Mouse (Mus musculus) liver, embryonic 14.5 days (tissue): ENCODE results near the gene 2410004P03Rik. TPM values are rescaled to one million over a fixed set of nuclear protein-coding genes. Genes with fewer than 3 reads are reported as not detected.

Source experiments
- ATAC-seq: fragments of 200-750 bp; cut with Nextera tagmentation; 2 replicates; pipeline ENCODE4 v1.8.0; 2017; ENCODE audit warnings: moderate number of reproducible peaks, mild to moderate bottlenecking, moderate library complexity; ENCODE audit not compliant: insufficient read depth
- DNase-seq, 3 experiments: peaks; one replicate each; pipeline ENCODE4 v3.0.0-alpha.2; 2012 to 2013; ENCODE audit warnings: low read depth in 3 of 3, low spot score in 3 of 3
- H3K27ac ChIP-seq: fragments of 300-500 bp; sonication (generic); 2 replicates; pipeline ENCODE4 v1.5.1; 2014; ENCODE audit warnings: moderate library complexity, mild to moderate bottlenecking, control low read depth, inconsistent platforms
- H3K27me3 ChIP-seq: fragments of 300-500 bp; sonication (generic); 2 replicates; pipeline ENCODE4 v1.6.1; 2014; ENCODE audit warnings: mild to moderate bottlenecking, low read length, moderate library complexity; ENCODE audit not compliant: control insufficient read depth, insufficient read depth
- H3K36me3 ChIP-seq: fragments of 300-500 bp; sonication (generic); replicated peaks from 2 replicates; pipeline ENCODE4 v1.6.1; 2014; ENCODE audit warnings: low read depth; ENCODE audit not compliant: control insufficient read depth, insufficient read depth
- H3K4me1 ChIP-seq, 2 experiments: fragments of 200-500 bp in 1 of 2; fragments of 300-500 bp in 1 of 2; sonication (generic) in 1 of 2; replicated peaks; 2 replicates each; pipeline ENCODE4 v1.6.1; 2012 to 2014; ENCODE audit warnings: antibody characterized with exemption in 1 of 2, inconsistent platforms in 1 of 2, low read length in 1 of 2; ENCODE audit not compliant: control insufficient read depth in 2 of 2, insufficient read depth in 2 of 2
- H3K4me2 ChIP-seq: fragments of 300-500 bp; sonication (generic); 2 replicates; pipeline ENCODE4 v1.6.1; 2014; ENCODE audit warnings: low read depth, mild to moderate bottlenecking, control low read depth, moderate library complexity
- H3K4me3 ChIP-seq, 2 experiments: fragments of 200-500 bp in 1 of 2; fragments of 300-500 bp in 1 of 2; sonication (generic) in 1 of 2; 2 replicates each; pipeline ENCODE4 v1.5.1; 2012 to 2014; ENCODE audit warnings: low read depth in 2 of 2, low read length in 2 of 2, mild to moderate bottlenecking in 2 of 2, control low read depth in 1 of 2, inconsistent platforms in 1 of 2, moderate library complexity in 1 of 2; ENCODE audit not compliant: insufficient read depth in 1 of 2
- H3K9ac ChIP-seq: fragments of 300-500 bp; sonication (generic); replicated peaks from 2 replicates; pipeline ENCODE4 v1.6.1; 2014; ENCODE audit warnings: mild to moderate bottlenecking, control low read depth, moderate library complexity
- H3K9me3 ChIP-seq: fragments of 300-500 bp; sonication (generic); 2 replicates; pipeline ENCODE4 v1.6.1; 2016; ENCODE audit warnings: low read length, mixed read lengths; ENCODE audit not compliant: control insufficient read depth
- CTCF ChIP-seq: IDR thresholded peaks from 2 replicates; pipeline ENCODE4 v1.5.1; 2016; ENCODE audit warnings: antibody characterized with exemption, low read depth, control low read depth
- EP300 ChIP-seq: IDR thresholded peaks from 2 replicates; pipeline ENCODE4 v1.6.1; 2016; ENCODE audit warnings: antibody characterized with exemption, low read depth
- WGBS: fragments of 180-500 bp; shearing (Covaris S2); extraction: QIAGEN DNeasy Blood & Tissue Kit; methylation state at CpG from one replicate; pipeline ENCODE4 v1.1.7; 2014; ENCODE audit not compliant: insufficient replicate concordance; 5-methylcytosine and 5-hydroxymethylcytosine counted together
- polyA plus RNA-seq, 2 experiments: library from polyadenylated mRNA; depleted of rRNA in 1 of 2; stranded (reverse) in 1 of 2; unstranded in 1 of 2; fragments of >200 nt; fragmentation: Nextera tagmentation in 1 of 2; extraction: Ambion mirVana in 1 of 2; gene quantifications; 2 replicates each; pipeline versions ENCODE4 v1.2.1 to v1.2.3; 2012 to 2014

Gene 2410004P03Rik
- polyA plus RNA-seq, 2 experiments, result 0.02 to 0.03 TPM

DNA sequence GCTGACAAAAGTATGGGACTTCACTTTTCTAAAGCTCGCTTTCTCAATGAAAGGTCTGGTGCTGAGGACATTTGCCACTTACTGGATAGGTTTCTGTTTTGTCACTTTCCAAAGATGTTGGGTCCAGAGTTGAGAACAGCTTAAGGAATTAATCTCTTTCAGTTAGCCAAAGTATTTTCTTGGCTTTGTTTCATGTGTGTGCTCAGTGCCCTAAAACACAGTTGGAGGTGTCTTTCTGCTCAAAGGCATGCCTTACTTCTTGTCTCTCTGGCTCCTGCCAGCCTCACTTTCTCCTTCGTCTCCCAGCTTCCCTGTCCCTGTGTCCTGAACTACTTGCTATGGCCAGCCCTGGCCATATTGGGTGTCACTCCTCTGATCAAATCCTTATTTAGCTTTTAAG is 20.2 kb downstream of the 2410004P03Rik start:
- TF ChIP-seq CTCF (no peak), EP300 (no peak)
- ATAC-seq (no peak), DNase-seq (no peak)
- Histone ChIP-seq H3K9me3 (no peaks in the 10 kb centered on the region), H3K36me3 (no peaks in the 10 kb centered on the region), H3K4me1 (0 out of 4 replicates have a peak, but pooled peaks cover 0 to 3% of the 10 kb centered on the region in 2 experiments), H3K9ac (no peak overlapping the region), H3K27me3 (no peaks in the 10 kb centered on the region), H3K27ac (no peak overlapping the region), H3K4me3 (no peak overlapping the region), H3K4me2 (no peak overlapping the region)
- WGBS, result 84% methylated on average over 2 of the region's 2 CpGs

DNA sequence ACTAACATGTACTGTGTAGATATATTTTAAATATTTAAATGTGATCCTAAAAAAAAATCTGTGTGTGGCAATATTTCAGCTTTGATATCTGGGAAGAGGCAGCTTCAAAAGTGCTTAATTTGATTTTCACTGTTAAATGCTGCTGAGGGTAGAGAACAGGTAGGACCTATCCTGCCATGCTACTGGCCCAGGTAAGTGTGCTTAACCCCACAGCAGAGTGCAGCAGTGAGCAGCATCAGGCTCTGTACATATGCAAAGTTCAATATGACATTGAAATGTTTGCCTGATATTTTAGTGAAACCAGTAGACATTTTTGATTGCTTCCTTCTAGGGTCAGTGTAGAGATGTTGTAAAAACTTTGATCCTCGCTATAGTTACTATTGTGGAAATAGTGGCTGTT is 25.7 kb downstream of the 2410004P03Rik start:
- H3K4me3 ChIP-seq, result no peak overlapping the region
- ATAC-seq, result no peak
- TF ChIP-seq EP300 (no peak), CTCF (no peak)
- H3K9ac ChIP-seq, result no peak overlapping the region
- DNase-seq, result no peak
- peaks cover 7% of the 10 kb centered on the region for H3K36me3 ChIP-seq
- WGBS, result 71% methylated on average over 1 of the region's 1 CpGs
- H3K27ac ChIP-seq, result no peak overlapping the region
- no peaks in the 10 kb centered on the region for H3K4me1 ChIP-seq
- no peak overlapping the region for H3K4me2 ChIP-seq
- H3K9me3 ChIP-seq, result no peaks in the 10 kb centered on the region
- no peaks in the 10 kb centered on the region for H3K27me3 ChIP-seq

GRCm38 (mm10) chr12:16977120-16977519 is 34.4 kb downstream of the 2410004P03Rik start:
- H3K36me3 ChIP-seq, result peaks cover 44% of the 10 kb centered on the region

DNA sequence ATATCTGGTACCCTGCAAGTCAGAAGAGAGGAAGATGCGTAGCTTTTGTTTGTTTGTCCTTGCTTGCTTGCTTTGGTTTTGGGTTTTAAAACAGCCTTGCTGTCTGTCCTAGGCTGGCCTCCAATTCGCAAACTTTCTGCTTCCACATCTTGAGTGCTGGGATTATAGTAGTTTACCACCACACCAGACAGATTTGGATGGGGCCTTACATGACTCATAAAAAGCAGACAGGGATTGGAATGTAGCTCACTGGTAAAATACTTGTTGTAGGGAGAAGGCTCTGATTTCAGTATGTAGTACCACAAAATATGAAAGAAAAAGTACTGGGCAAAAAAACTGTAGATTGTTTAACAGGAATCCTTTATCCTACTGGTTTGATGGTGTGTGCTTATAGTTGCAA is 44.7 kb downstream of the 2410004P03Rik start:
- TF ChIP-seq EP300, result no peak
- no peak for TF ChIP-seq CTCF
- no peak overlapping the region for H3K27ac ChIP-seq
- peaks cover 25% of the 10 kb centered on the region for H3K36me3 ChIP-seq
- 87% methylated on average over 2 of the region's 2 CpGs for WGBS
- no peak overlapping the region for H3K9ac ChIP-seq
- no peak overlapping the region for H3K4me2 ChIP-seq
- DNase-seq (no peak), ATAC-seq (no peak)
- no peaks in the 10 kb centered on the region for H3K4me1 ChIP-seq
- no peaks in the 10 kb centered on the region for H3K9me3 ChIP-seq
- H3K4me3 ChIP-seq, result no peak overlapping the region
- H3K27me3 ChIP-seq, result no peaks in the 10 kb centered on the region

More at GRCm38 (mm10) chr12:16977120-16977519, 34.4 kb downstream of the 2410004P03Rik start:
- H3K27me3 ChIP-seq, result no peaks in the 10 kb centered on the region
- no peaks in the 10 kb centered on the region for H3K9me3 ChIP-seq
- DNase-seq, result no peak
- no peak for ATAC-seq
- H3K4me1 ChIP-seq, result no peaks in the 10 kb centered on the region
- no peak overlapping the region for H3K9ac ChIP-seq
- no peak for TF ChIP-seq EP300
- TF ChIP-seq CTCF, result no peak
- H3K4me2 ChIP-seq, result no peak overlapping the region
- no peak overlapping the region for H3K4me3 ChIP-seq
- no peak overlapping the region for H3K27ac ChIP-seq

DNA sequence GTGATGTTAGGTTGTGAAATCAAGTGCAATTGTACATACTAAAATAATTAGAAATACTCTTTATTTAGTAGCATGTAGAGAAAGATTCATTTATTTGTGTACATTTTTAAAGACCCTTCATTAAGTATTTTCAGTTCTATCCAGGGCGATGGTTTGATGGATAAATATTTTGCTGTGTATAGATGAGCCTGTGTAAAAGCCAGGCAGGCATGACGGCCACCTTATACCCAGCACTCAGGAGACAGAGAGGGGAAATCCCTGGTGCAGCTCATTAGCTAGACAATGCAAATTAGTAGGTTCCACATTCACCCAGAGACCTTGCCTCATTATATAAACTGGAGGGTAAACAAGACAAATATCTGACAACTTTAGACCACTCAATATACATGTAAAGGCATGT is 48.2 kb downstream of the 2410004P03Rik start:
- peaks cover 19% of the 10 kb centered on the region for H3K36me3 ChIP-seq
- H3K27ac ChIP-seq, result no peak overlapping the region
- 80% methylated on average over 2 of the region's 2 CpGs for WGBS
- no peaks in the 10 kb centered on the region for H3K9me3 ChIP-seq
- no peak overlapping the region for H3K4me2 ChIP-seq
- no peaks in the 10 kb centered on the region for H3K27me3 ChIP-seq
- DNase-seq (no peak), ATAC-seq (no peak)
- no peaks in the 10 kb centered on the region for H3K4me1 ChIP-seq
- TF ChIP-seq EP300, result no peak
- no peak overlapping the region for H3K4me3 ChIP-seq
- no peak overlapping the region for H3K9ac ChIP-seq
